Mouse (Mus musculus) C2C12 (cell line): ENCODE data around the gene Dlgap1.

ENCODE experiments used
- CEBPB ChIP-seq: IDR thresholded peaks from one replicate; pipeline ENCODE4 v1.6.1; 2011; ENCODE audit warnings: low read depth, mild to moderate bottlenecking, control low read depth, moderate library complexity
- CTCF ChIP-seq: IDR thresholded peaks from one replicate; pipeline ENCODE4 v1.5.1; 2011; ENCODE audit not compliant: control insufficient read depth, insufficient read depth, insufficient read length
- MAX ChIP-seq: IDR thresholded peaks from one replicate; pipeline ENCODE4 v1.6.1; 2011; ENCODE audit warnings: mild to moderate bottlenecking, control low read depth
- MYOD1 ChIP-seq: IDR thresholded peaks from one replicate; pipeline ENCODE4 v1.6.1; 2011; ENCODE audit warnings: low read depth; ENCODE audit not compliant: control insufficient read depth, insufficient read length
- MYOG ChIP-seq: IDR thresholded peaks from one replicate; pipeline ENCODE4 v1.6.1; 2011; ENCODE audit not compliant: control insufficient read depth, insufficient read length; ENCODE audit errors: extremely low read depth

- TF ChIP-seq CTCF (no peak), MAX (no peak), MYOD1 (peak; percentile 44), MYOG (no peak), CEBPB (peak; percentile 92)
These were observed 775.8 kb downstream of the Dlgap1 start for GRCm38 (mm10) chr17:70744570-70745153.
